Mouse (Mus musculus): ENCODE measurements around the gene Scel. TPM values are rescaled to one million over a fixed set of nuclear protein-coding genes. Genes with fewer than 3 reads are reported as not detected.
A peak's percentile ranks its signal among the peaks of the same experiment; 100 is the strongest.

Scel gene
- polyA plus RNA-seq, 1 experiment from 2014 or later, result 31.9 TPM

DNA sequence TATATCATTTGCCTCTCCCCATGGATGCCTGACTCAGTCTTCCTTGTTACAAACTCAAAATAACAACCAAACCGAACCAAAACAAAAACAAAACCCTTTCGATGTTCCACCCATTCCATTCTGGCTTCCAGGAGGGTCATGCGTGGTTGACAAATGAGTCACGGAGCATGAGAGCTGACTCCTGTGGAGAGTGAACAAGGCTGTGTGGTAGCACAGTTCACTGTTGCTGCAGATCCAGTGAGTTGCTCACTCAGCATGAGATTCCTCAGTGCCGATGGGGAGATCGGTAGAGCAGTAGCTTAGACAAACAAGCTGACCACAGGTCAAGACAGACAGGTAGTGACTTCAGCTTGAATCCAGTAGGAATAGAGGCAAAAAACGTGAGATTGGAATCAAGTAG, 12.8 kb upstream of the Scel start:
- Histone ChIP-seq H3K4me3 (replicated peaks; ENCODE audit: low read length) (no peak overlapping the region), H3K4me1 (ENCODE audit: control insufficient read depth, insufficient read depth, low read length) (no peaks in the 10 kb centered on the region), H3K27ac (ENCODE audit: low read length) (peak overlapping the region; percentile 57), H3K9me3 (replicated peaks; ENCODE audit: control insufficient read depth, low read length) (no peaks in the 10 kb centered on the region), H3K27me3 (ENCODE audit: control insufficient read depth, insufficient read depth, low read length) (no peaks in the 10 kb centered on the region), H3K9ac (ENCODE audit: low read length) (no peak overlapping the region), H3K4me2 (ENCODE audit: low read depth, low read length) (no peak overlapping the region), H3K36me3 (ENCODE audit: control insufficient read depth, insufficient read depth, low read length) (no peaks in the 10 kb centered on the region)
- ATAC-seq (ENCODE audit: insufficient read depth, low FRiP score), result peak; percentile 29; the same call in 1 of the 2 replicates
- WGBS, result 54% methylated on average over 7 of the region's 7 CpGs

DNA sequence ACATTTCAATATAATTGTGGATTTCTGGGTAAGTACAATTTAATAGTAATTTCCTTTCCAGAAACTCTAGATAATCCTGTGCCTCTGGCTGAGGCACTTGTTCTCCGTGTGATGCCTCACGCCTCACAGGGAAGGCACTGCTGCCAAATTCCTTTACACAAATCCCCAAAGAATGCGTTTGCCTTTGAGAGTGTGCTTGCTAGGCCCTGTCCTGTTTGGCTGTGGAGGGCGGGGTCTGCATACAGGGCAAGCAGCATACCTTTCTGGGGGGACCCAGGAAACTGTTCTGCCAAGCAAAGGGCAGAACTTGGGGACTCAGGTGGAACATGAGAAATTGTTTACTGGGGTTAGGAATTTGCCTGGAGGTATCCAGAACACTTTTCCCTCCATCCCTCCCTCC, 12.2 kb upstream of the Scel start:
- Histone ChIP-seq H3K9me3 (replicated peaks; ENCODE audit: control insufficient read depth, low read length) (no peaks in the 10 kb centered on the region), H3K27me3 (ENCODE audit: control insufficient read depth, insufficient read depth, low read length) (no peaks in the 10 kb centered on the region), H3K9ac (ENCODE audit: low read length) (no peak overlapping the region), H3K4me1 (ENCODE audit: control insufficient read depth, insufficient read depth, low read length) (no peaks in the 10 kb centered on the region), H3K36me3 (ENCODE audit: control insufficient read depth, insufficient read depth, low read length) (no peaks in the 10 kb centered on the region), H3K4me3 (replicated peaks; ENCODE audit: low read length) (no peak overlapping the region), H3K4me2 (ENCODE audit: low read depth, low read length) (no peak overlapping the region), H3K27ac (ENCODE audit: low read length) (peak overlapping the region; percentile 41; the same call in 1 of the 2 replicates)
- 19% methylated on average over 4 of the region's 4 CpGs for WGBS
- ATAC-seq (ENCODE audit: insufficient read depth, low FRiP score), result peak; percentile 40; the same call in 1 of the 2 replicates

DNA sequence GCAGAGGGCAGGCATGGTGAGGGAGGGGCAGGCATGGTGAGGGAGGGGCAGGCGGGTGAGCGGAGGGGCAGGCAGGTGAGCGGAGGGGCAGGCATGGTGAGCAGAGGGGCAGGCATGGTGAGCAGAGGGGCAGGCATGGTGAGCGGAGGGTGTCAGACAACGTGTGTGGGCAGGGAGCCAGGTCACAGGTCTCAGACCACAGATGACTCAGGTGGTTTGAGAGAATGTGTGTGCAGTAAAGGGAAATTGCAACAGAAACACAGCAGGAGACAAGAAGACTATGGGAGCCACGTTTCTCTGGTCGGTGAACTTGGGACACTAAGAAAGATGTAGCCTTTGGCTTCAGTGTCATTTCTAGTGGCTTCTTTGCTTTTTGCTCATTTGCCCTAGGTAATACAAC, 8.6 kb upstream of the Scel start:
- no peaks in the 10 kb centered on the region for H3K9me3 ChIP-seq (replicated peaks; ENCODE audit: control insufficient read depth, low read length)
- ATAC-seq (ENCODE audit: insufficient read depth, low FRiP score), result no peak
- no peaks in the 10 kb centered on the region for H3K4me1 ChIP-seq (ENCODE audit: control insufficient read depth, insufficient read depth, low read length)
- no peak overlapping the region for H3K4me3 ChIP-seq (replicated peaks; ENCODE audit: low read length)
- 72% methylated on average over 7 of the region's 7 CpGs for WGBS
- H3K9ac ChIP-seq (ENCODE audit: low read length), result no peak overlapping the region
- no peak overlapping the region for H3K27ac ChIP-seq (ENCODE audit: low read length)
- no peak overlapping the region for H3K4me2 ChIP-seq (ENCODE audit: low read depth, low read length)
- H3K36me3 ChIP-seq (ENCODE audit: control insufficient read depth, insufficient read depth, low read length), result no peaks in the 10 kb centered on the region
- H3K27me3 ChIP-seq (ENCODE audit: control insufficient read depth, insufficient read depth, low read length), result no peaks in the 10 kb centered on the region

DNA sequence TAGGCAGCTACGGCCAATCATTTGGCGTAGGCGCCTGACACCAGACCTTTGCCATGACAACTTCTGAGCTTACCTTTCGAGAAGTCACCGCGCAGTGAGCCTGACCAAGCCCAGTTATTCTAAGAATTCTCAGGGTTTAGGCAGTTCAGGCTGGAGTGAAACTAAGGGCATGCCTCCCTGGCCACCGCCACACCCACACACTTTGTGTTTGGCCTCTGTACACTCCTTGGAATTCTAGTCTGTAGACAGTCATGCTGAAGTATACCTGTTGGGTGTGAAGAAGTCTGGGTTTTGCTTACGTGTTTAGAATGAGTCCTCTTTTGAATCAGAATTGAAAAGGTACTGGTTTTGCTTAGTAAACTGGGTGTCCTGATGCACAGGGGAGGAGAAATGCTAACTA, 3.6 kb upstream of the Scel start:
- H3K4me1 ChIP-seq (ENCODE audit: control insufficient read depth, insufficient read depth, low read length), result no peaks in the 10 kb centered on the region
- no peaks in the 10 kb centered on the region for H3K36me3 ChIP-seq (ENCODE audit: control insufficient read depth, insufficient read depth, low read length)
- 81% methylated on average over 8 of the region's 8 CpGs for WGBS
- H3K27me3 ChIP-seq (ENCODE audit: control insufficient read depth, insufficient read depth, low read length), result no peaks in the 10 kb centered on the region
- no peak overlapping the region for H3K4me2 ChIP-seq (ENCODE audit: low read depth, low read length)
- no peak overlapping the region for H3K9ac ChIP-seq (ENCODE audit: low read length)
- no peak overlapping the region for H3K27ac ChIP-seq (ENCODE audit: low read length)
- no peak overlapping the region for H3K4me3 ChIP-seq (replicated peaks; ENCODE audit: low read length)
- H3K9me3 ChIP-seq (replicated peaks; ENCODE audit: control insufficient read depth, low read length), result no peaks in the 10 kb centered on the region
- ATAC-seq (ENCODE audit: insufficient read depth, low FRiP score), result no peak

DNA sequence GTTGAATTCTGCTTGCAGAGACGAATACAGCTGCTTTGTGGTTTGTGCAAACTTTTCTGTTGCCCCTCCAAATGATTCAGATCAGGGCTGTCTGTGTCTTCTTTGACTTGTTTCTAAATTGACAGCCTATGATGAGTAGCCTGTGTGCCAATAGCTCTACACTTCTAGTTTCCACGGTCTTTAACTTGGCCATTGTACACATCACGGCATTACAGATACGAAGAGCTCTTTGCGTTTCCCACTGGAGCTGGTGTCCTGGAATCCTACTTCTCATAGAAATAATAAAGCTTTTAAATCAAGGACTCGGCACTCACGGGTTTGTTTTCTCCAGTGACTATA, 300 bp downstream of the Scel start:
- WGBS, result 48% methylated on average over 7 of the region's 7 CpGs
- Histone ChIP-seq H3K27me3 (ENCODE audit: control insufficient read depth, insufficient read depth, low read length) (no peaks in the 10 kb centered on the region), H3K4me2 (ENCODE audit: low read depth, low read length) (peak overlapping the region; percentile 36), H3K36me3 (ENCODE audit: control insufficient read depth, insufficient read depth, low read length) (no peaks in the 10 kb centered on the region), H3K4me1 (ENCODE audit: control insufficient read depth, insufficient read depth, low read length) (no peaks in the 10 kb centered on the region), H3K9ac (ENCODE audit: low read length) (no peak overlapping the region), H3K4me3 (replicated peaks; ENCODE audit: low read length) (peak overlapping the region; percentile 19), H3K9me3 (replicated peaks; ENCODE audit: control insufficient read depth, low read length) (no peaks in the 10 kb centered on the region), H3K27ac (ENCODE audit: low read length) (no peak overlapping the region)
- ATAC-seq (ENCODE audit: insufficient read depth, low FRiP score), result no peak

DNA sequence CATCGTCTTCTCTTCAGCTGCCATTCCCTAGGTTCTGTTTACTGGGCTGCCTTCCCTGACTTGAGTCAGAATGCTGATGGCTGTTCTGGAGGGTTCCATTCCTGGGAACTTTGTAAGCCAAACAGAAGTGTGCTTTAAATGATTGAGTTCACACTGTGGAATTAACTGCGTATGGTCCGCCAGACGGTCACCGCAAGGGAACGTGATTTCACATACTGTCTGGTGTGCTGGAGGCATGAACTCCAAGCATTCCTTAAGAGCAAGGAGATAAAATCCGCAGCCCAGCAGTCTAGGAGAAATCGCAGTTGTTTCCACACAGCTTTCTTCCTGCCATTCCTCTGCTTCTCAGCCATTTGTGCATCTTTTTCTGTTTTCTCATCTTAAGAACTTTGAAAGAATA, 2.3 kb downstream of the Scel start:
- WGBS, result 81% methylated on average over 8 of the region's 8 CpGs
- Histone ChIP-seq H3K27me3 (ENCODE audit: control insufficient read depth, insufficient read depth, low read length) (no peaks in the 10 kb centered on the region), H3K27ac (ENCODE audit: low read length) (no peak overlapping the region), H3K9ac (ENCODE audit: low read length) (no peak overlapping the region), H3K4me2 (ENCODE audit: low read depth, low read length) (no peak overlapping the region), H3K4me3 (replicated peaks; ENCODE audit: low read length) (no peak overlapping the region), H3K4me1 (ENCODE audit: control insufficient read depth, insufficient read depth, low read length) (no peaks in the 10 kb centered on the region), H3K9me3 (replicated peaks; ENCODE audit: control insufficient read depth, low read length) (no peaks in the 10 kb centered on the region), H3K36me3 (ENCODE audit: control insufficient read depth, insufficient read depth, low read length) (no peaks in the 10 kb centered on the region)
- ATAC-seq (ENCODE audit: insufficient read depth, low FRiP score), result no peak

DNA sequence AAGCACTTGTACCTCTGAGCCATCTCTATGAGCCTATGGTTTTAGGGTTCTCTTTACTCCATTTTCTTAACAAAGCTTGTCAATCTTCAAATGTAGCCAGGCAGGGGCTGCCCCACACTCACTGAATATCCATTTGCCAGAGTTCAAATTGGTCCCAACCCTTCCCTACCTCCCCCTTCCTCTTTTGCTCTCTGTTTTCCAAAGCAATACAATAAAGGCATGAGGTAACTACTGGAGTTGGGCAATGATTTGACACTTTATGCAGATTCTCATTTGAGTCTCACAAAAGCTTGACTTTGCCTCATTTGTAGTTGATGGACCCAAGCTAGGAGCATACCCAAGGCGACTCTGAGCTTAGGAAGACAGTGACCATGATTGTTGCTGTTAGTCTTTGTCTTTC, 13.1 kb downstream of the Scel start:
- Histone ChIP-seq H3K9me3 (replicated peaks; ENCODE audit: control insufficient read depth, low read length) (no peaks in the 10 kb centered on the region), H3K36me3 (ENCODE audit: control insufficient read depth, insufficient read depth, low read length) (no peaks in the 10 kb centered on the region), H3K4me3 (replicated peaks; ENCODE audit: low read length) (no peak overlapping the region), H3K9ac (ENCODE audit: low read length) (no peak overlapping the region), H3K4me1 (ENCODE audit: control insufficient read depth, insufficient read depth, low read length) (no peaks in the 10 kb centered on the region), H3K4me2 (ENCODE audit: low read depth, low read length) (no peak overlapping the region), H3K27ac (ENCODE audit: low read length) (no peak overlapping the region), H3K27me3 (ENCODE audit: control insufficient read depth, insufficient read depth, low read length) (no peaks in the 10 kb centered on the region)
- 86% methylated on average over 1 of the region's 1 CpGs for WGBS
- no peak for ATAC-seq (ENCODE audit: insufficient read depth, low FRiP score)

DNA sequence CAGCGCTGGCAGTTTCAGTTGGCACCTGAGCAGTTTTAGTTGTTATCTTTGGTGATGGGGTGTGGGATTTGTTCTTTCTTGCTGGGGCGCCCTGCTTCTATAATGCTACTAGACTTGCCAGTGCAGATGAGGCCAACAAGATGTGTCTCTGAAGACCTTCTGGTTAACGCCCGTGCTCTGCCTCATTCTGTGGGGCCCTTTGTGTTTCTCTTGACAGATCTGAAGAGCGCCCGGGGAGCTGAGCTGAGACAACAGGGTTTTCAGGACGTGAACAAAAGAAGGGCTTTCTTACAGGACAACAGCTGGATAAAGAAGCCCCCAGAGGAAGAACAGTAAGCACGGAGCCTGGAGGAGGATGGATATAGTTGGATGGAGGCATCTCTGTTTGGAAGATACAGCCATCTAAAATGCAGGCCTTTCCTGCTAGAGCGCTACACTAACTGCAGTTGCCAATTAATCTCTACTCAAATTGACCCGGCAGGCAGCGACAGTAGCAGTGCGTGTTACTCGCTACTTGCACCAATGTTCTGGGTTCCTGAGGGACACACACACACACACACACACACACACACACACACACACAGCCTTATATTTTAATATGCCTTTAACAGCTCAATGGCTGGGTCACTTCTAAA, 16.7 kb downstream of the Scel start:
- Histone ChIP-seq H3K4me3 (replicated peaks; ENCODE audit: low read length) (no peak overlapping the region), H3K4me2 (ENCODE audit: low read depth, low read length) (no peak overlapping the region), H3K27ac (ENCODE audit: low read length) (no peak overlapping the region; the same call in 1 of the 2 replicates), H3K36me3 (ENCODE audit: control insufficient read depth, insufficient read depth, low read length) (no peaks in the 10 kb centered on the region), H3K4me1 (ENCODE audit: control insufficient read depth, insufficient read depth, low read length) (no peaks in the 10 kb centered on the region), H3K9me3 (replicated peaks; ENCODE audit: control insufficient read depth, low read length) (no peaks in the 10 kb centered on the region), H3K27me3 (ENCODE audit: control insufficient read depth, insufficient read depth, low read length) (no peaks in the 10 kb centered on the region), H3K9ac (ENCODE audit: low read length) (no peak overlapping the region)
- no peak for ATAC-seq (ENCODE audit: insufficient read depth, low FRiP score)
- 72% methylated on average over 13 of the region's 13 CpGs for WGBS

DNA sequence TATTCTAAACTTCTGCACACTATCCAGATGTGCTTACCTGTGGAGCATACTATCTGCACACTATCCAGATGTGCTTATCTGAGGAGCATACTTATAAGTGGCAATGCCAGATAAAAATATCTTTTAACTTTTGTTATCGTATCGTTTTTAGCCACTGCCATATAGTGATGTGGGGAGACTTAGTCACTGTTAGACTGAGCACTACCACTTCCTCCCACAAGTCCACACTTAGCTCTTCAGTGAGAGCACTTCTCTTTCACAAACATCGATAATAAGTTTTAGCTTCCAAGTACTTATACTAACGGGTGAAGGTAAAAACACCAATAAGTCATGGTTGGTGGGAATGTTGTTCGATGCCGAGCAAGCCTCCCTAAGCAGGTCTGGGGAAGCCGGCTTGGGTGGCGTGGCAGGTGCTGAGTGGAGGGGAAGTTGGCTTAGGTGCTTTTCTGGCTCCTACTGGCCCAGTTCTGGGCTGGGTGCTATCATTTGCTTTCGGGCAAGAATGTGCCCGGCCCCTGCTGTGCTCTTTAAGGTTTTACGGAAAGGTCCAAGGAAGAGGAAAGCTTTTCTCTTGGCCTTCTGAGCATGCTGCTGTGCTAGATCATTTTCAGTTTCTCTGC, 18.7 kb downstream of the Scel start:
- Histone ChIP-seq H3K4me2 (ENCODE audit: low read depth, low read length) (no peak overlapping the region), H3K27ac (ENCODE audit: low read length) (0 out of 2 replicates have a peak overlapping the region, but pooled peaks have one; percentile 45), H3K36me3 (ENCODE audit: control insufficient read depth, insufficient read depth, low read length) (no peaks in the 10 kb centered on the region), H3K4me3 (replicated peaks; ENCODE audit: low read length) (no peak overlapping the region), H3K9ac (ENCODE audit: low read length) (no peak overlapping the region), H3K27me3 (ENCODE audit: control insufficient read depth, insufficient read depth, low read length) (no peaks in the 10 kb centered on the region), H3K9me3 (replicated peaks; ENCODE audit: control insufficient read depth, low read length) (no peaks in the 10 kb centered on the region), H3K4me1 (ENCODE audit: control insufficient read depth, insufficient read depth, low read length) (no peaks in the 10 kb centered on the region)
- no peak for ATAC-seq (ENCODE audit: insufficient read depth, low FRiP score)
- 88% methylated on average over 11 of the region's 11 CpGs for WGBS

Data from stomach, embryonic 16.5 days (tissue).